Mouse (Mus musculus): ENCODE results near the gene Sh3bp4.

GRCm38 (mm10) chr1:89073291-89073846 is 3.2 kb downstream of the Sh3bp4 start:
- no peak for TF ChIP-seq CTCF (IDR thresholded peaks at IDR 0.05; ENCODE audit: extremely low read depth, insufficient read depth, insufficient read length, insufficient replicate concordance)
- TF ChIP-seq POLR2A (IDR thresholded peaks at IDR 0.05; ENCODE audit: low read depth, low read length), result no peak
